Mouse (Mus musculus): Measurements from ENCODE around the gene Senp1. TPM values are rescaled to one million over a fixed set of nuclear protein-coding genes. Genes with fewer than 3 reads are reported as not detected.

Gene Senp1
- polyA plus RNA-seq, 1 experiment from 2014 or later: 17.9 TPM

- Histone ChIP-seq H3K27ac (ENCODE audit: low read length) (no peak overlapping the region), H3K36me3 (ENCODE audit: control insufficient read depth, insufficient read depth) (no peaks in the 10 kb centered on the region), H3K4me2 (ENCODE audit: low read depth, low read length) (no peak overlapping the region), H3K4me3 (ENCODE audit: low read length) (no peak overlapping the region), H3K27me3 (ENCODE audit: control insufficient read depth, insufficient read depth, low read length) (no peaks in the 10 kb centered on the region), H3K9me3 (replicated peaks; ENCODE audit: control insufficient read depth, low read length) (no peaks in the 10 kb centered on the region), H3K4me1 (ENCODE audit: control insufficient read depth, insufficient read depth, low read length) (peaks cover 7% of the 10 kb centered on the region), H3K9ac (ENCODE audit: low read length) (no peak overlapping the region)
- 48% methylated on average over 12 of the region's 12 CpGs for WGBS
- ATAC-seq (replicated peaks; ENCODE audit: extremely low read depth, insufficient read depth, low FRiP score): no peak
Observed at GRCm38 (mm10) chr15:97991285-97991895, 102.2 kb downstream of the Senp1 start.

GRCm38 (mm10) chr15:97990721-97991120 lies 102.8 kb downstream of the Senp1 start:
- Histone ChIP-seq H3K4me3 (ENCODE audit: low read length) (no peak overlapping the region), H3K27me3 (ENCODE audit: control insufficient read depth, insufficient read depth, low read length) (no peaks in the 10 kb centered on the region), H3K9ac (ENCODE audit: low read length) (no peak overlapping the region), H3K36me3 (ENCODE audit: control insufficient read depth, insufficient read depth) (no peaks in the 10 kb centered on the region), H3K4me1 (ENCODE audit: control insufficient read depth, insufficient read depth, low read length) (peaks cover 7% of the 10 kb centered on the region), H3K9me3 (replicated peaks; ENCODE audit: control insufficient read depth, low read length) (no peaks in the 10 kb centered on the region), H3K27ac (ENCODE audit: low read length) (no peak overlapping the region), H3K4me2 (ENCODE audit: low read depth, low read length) (no peak overlapping the region)
- 49% methylated on average over 4 of the region's 4 CpGs for WGBS
- ATAC-seq (replicated peaks; ENCODE audit: extremely low read depth, insufficient read depth, low FRiP score): no peak

GRCm38 (mm10) chr15:97990124-97990523 lies 103.4 kb downstream of the Senp1 start:
- no peak for ATAC-seq (replicated peaks; ENCODE audit: extremely low read depth, insufficient read depth, low FRiP score)
- Histone ChIP-seq H3K4me1 (ENCODE audit: control insufficient read depth, insufficient read depth, low read length) (peaks cover 7% of the 10 kb centered on the region), H3K9ac (ENCODE audit: low read length) (no peak overlapping the region), H3K36me3 (ENCODE audit: control insufficient read depth, insufficient read depth) (no peaks in the 10 kb centered on the region), H3K9me3 (replicated peaks; ENCODE audit: control insufficient read depth, low read length) (no peaks in the 10 kb centered on the region), H3K27ac (ENCODE audit: low read length) (no peak overlapping the region), H3K4me2 (ENCODE audit: low read depth, low read length) (no peak overlapping the region), H3K4me3 (ENCODE audit: low read length) (no peak overlapping the region), H3K27me3 (ENCODE audit: control insufficient read depth, insufficient read depth, low read length) (no peaks in the 10 kb centered on the region)
- WGBS: 15% methylated on average over 6 of the region's 6 CpGs

- peaks cover 7% of the 10 kb centered on the region for H3K4me1 ChIP-seq (ENCODE audit: control insufficient read depth, insufficient read depth, low read length)
- H3K4me2 ChIP-seq (ENCODE audit: low read depth, low read length): no peak overlapping the region
- H3K9me3 ChIP-seq (replicated peaks; ENCODE audit: control insufficient read depth, low read length): no peaks in the 10 kb centered on the region
- no peaks in the 10 kb centered on the region for H3K36me3 ChIP-seq (ENCODE audit: control insufficient read depth, insufficient read depth)
- WGBS: 67% methylated on average over 1 of the region's 1 CpGs
- no peak overlapping the region for H3K9ac ChIP-seq (ENCODE audit: low read length)
- no peak overlapping the region for H3K27ac ChIP-seq (ENCODE audit: low read length)
- no peak overlapping the region for H3K4me3 ChIP-seq (ENCODE audit: low read length)
- no peak for ATAC-seq (replicated peaks; ENCODE audit: extremely low read depth, insufficient read depth, low FRiP score)
- H3K27me3 ChIP-seq (ENCODE audit: control insufficient read depth, insufficient read depth, low read length): no peaks in the 10 kb centered on the region
Observed at GRCm38 (mm10) chr15:97989544-97989943, 104.0 kb downstream of the Senp1 start.

Other genes starting within 250 kb of the Senp1 start
- gene Hdac7, start 249.2 kb downstream of the Senp1 start, polyA plus RNA-seq (2015; fragmentation: Nextera tagmentation; extraction: Ambion mirVana): 30.9 and 31.7 TPM in 2 replicates
- 1.1 and 1.5 TPM in 2 replicates for gene Vdr, start 183.1 kb downstream of the Senp1 start, polyA plus RNA-seq (2015; fragmentation: Nextera tagmentation; extraction: Ambion mirVana)
- gene Tmem106c, start 129.5 kb downstream of the Senp1 start, polyA plus RNA-seq (2015; fragmentation: Nextera tagmentation; extraction: Ambion mirVana): 37.7 and 38.0 TPM in 2 replicates
- 7.8 and 11.8 TPM in 2 replicates for gene Col2a1, start 89.0 kb downstream of the Senp1 start, polyA plus RNA-seq (2015; fragmentation: Nextera tagmentation; extraction: Ambion mirVana)
- 145 and 157 TPM in 2 replicates for gene Pfkm, start 1.2 kb downstream of the Senp1 start, polyA plus RNA-seq (2015; fragmentation: Nextera tagmentation; extraction: Ambion mirVana)
- gene Asb8, start 71.9 kb upstream of the Senp1 start, polyA plus RNA-seq (2015; fragmentation: Nextera tagmentation; extraction: Ambion mirVana): 91.2 and 91.7 TPM in 2 replicates
- 1.2 and 1.7 TPM in 2 replicates for gene Ccdc184, start 73.4 kb upstream of the Senp1 start, polyA plus RNA-seq (2015; fragmentation: Nextera tagmentation; extraction: Ambion mirVana)
- gene Olfr288, start 101.8 kb upstream of the Senp1 start, polyA plus RNA-seq (2015; fragmentation: Nextera tagmentation; extraction: Ambion mirVana): not detected in 2 replicates
- not detected in 2 replicates for gene Gm44579, start 127.2 kb upstream of the Senp1 start, polyA plus RNA-seq (2015; fragmentation: Nextera tagmentation; extraction: Ambion mirVana)
- gene Olfr287, start 127.3 kb upstream of the Senp1 start, polyA plus RNA-seq (2015; fragmentation: Nextera tagmentation; extraction: Ambion mirVana): not detected in 2 replicates
- gene Olfr286, start 140.7 kb upstream of the Senp1 start, polyA plus RNA-seq (2015; fragmentation: Nextera tagmentation; extraction: Ambion mirVana): not detected in 2 replicates
- not detected in 2 replicates for gene H1fnt, start 163.5 kb upstream of the Senp1 start, polyA plus RNA-seq (2015; fragmentation: Nextera tagmentation; extraction: Ambion mirVana)
- 1.6 and 2.0 TPM in 2 replicates for gene Zfp641, start 202.4 kb upstream of the Senp1 start, polyA plus RNA-seq (2015; fragmentation: Nextera tagmentation; extraction: Ambion mirVana)
- gene Olfr285, start 223.6 kb upstream of the Senp1 start, polyA plus RNA-seq (2015; fragmentation: Nextera tagmentation; extraction: Ambion mirVana): not detected in 2 replicates
- gene Olfr284, start 247.2 kb upstream of the Senp1 start, polyA plus RNA-seq (2015; fragmentation: Nextera tagmentation; extraction: Ambion mirVana): not detected in 2 replicates